ENCODE assay signal across 41 mouse cellular contexts in the genomic region with DNA sequence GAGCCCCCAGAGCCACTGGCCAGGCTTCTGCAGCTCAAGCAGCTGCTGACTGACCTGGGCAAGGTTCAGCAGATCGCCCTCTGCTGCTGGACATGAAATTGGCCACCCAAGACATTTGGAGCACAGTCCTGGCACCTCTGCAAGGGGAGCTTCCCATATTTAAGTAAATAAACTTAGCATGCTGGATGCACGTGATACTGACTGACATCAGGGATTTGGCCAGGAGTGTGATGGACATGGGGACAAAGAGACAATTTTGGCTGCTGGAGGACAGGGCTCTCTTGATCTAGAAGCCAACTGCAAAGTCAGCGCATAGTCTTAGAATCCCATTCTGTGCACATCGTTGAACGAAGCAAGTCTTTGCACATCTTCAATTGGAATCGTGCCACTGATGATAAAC. TPM values are rescaled to one million over a fixed set of nuclear protein-coding genes. Genes with fewer than 3 reads are reported as not detected.
"Had no signal": no experiment of that assay in that cellular context is flagged by ENCODE, and none has a peak within 500 bp of the region (broad histone marks: within the 10 kb centered on the region; RNA-seq: fewer than 3 reads in every experiment).

No protein-coding gene starts in this region.

- H3K9me3 ChIP-seq: heart, embryonic 15.5 days; liver, embryonic 13.5 days; liver, embryonic 15.5 days had no signal

- H3K9ac ChIP-seq: heart, embryonic 13.5 days; heart, embryonic 15.5 days; hindbrain, embryonic 13.5 days; hindbrain, embryonic 15.5 days; limb, embryonic 13.5 days; limb, embryonic 15.5 days; liver, embryonic 13.5 days; liver, embryonic 15.5 days had no signal

- H3K27ac ChIP-seq: gastrocnemius, adult 2 months; heart, adult 2 months; heart, embryonic 13.5 days; heart, embryonic 15.5 days; hindbrain, embryonic 13.5 days; hindbrain, embryonic 15.5 days; hindbrain, postnatal 0 days; limb, embryonic 13.5 days; limb, embryonic 15.5 days; liver, embryonic 13.5 days; liver, embryonic 15.5 days had no signal

- H3K4me3 ChIP-seq: gastrocnemius, adult 2 months; heart, adult 2 months; heart, embryonic 13.5 days; heart, embryonic 15.5 days; hindbrain, embryonic 13.5 days; hindbrain, embryonic 15.5 days; limb, embryonic 13.5 days; limb, embryonic 15.5 days; liver, embryonic 13.5 days; liver, embryonic 15.5 days had no signal

- H3K4me2 ChIP-seq: heart, embryonic 11.5 days; heart, embryonic 13.5 days; heart, embryonic 15.5 days; hindbrain, embryonic 13.5 days; hindbrain, embryonic 15.5 days; limb, embryonic 13.5 days; limb, embryonic 15.5 days; liver, embryonic 13.5 days; liver, embryonic 15.5 days had no signal

- DNase-seq: gastrocnemius, adult 2 months; gastrocnemius, postnatal 14 days; gastrocnemius, postnatal 36 days; heart, adult 11 months; heart, adult 2 months; heart, postnatal 14 days; heart, postnatal 36 days; kidney, adult 2 months; kidney, postnatal 10 days; kidney, postnatal 25 days; layer of hippocampus, adult 9-11 months; layer of hippocampus, postnatal 36 days; left cerebral cortex, postnatal 4 days; liver, embryonic 13.5 days had no signal

- H3K4me1 ChIP-seq: heart, embryonic 13.5 days; heart, embryonic 15.5 days; hindbrain, embryonic 13.5 days; hindbrain, embryonic 15.5 days; limb, embryonic 13.5 days; limb, embryonic 15.5 days; liver, embryonic 13.5 days; liver, embryonic 15.5 days had no signal

- ATAC-seq: hindbrain, postnatal 0 days; intestine, embryonic 16.5 days had no signal

- H3K36me3 ChIP-seq: heart, embryonic 13.5 days; heart, embryonic 15.5 days; hindbrain, embryonic 13.5 days; hindbrain, embryonic 15.5 days; limb, embryonic 13.5 days; limb, embryonic 15.5 days; liver, embryonic 13.5 days; liver, embryonic 15.5 days had no signal

- H3K27me3 ChIP-seq: heart, embryonic 13.5 days; heart, embryonic 15.5 days; hindbrain, embryonic 13.5 days; hindbrain, embryonic 15.5 days; limb, embryonic 13.5 days; limb, embryonic 15.5 days; liver, embryonic 13.5 days; liver, embryonic 15.5 days had no signal

RNA-seq across cellular contexts. Expression of a gene that starts 25.8 kb away (rescaled TPM):
- total RNA-seq: gastrocnemius, adult 2 months; gastrocnemius, postnatal 14 days; gastrocnemius, postnatal 36 days; heart, adult 2 months; heart, postnatal 14 days; heart, postnatal 36 days; hematopoietic stem cell, adult 5-6 weeks; hindbrain, postnatal 0 days; layer of hippocampus, adult 18-20 months; layer of hippocampus, adult 8-10 months; layer of hippocampus, postnatal 14 days; layer of hippocampus, postnatal 36 days; left cerebral cortex, adult 18-20 months; left cerebral cortex, adult 8-10 months; left cerebral cortex, postnatal 10 days; left cerebral cortex, postnatal 25 days; left cerebral cortex, postnatal 4 days had no signal
- polyA plus RNA-seq: frontal cortex, adult 2 months; gonadal fat pad, adult 2 months; heart, adult 2 months; heart, embryonic 11.5 days; heart, embryonic 13.5 days; heart, embryonic 15.5 days; heart, postnatal 0 days; hindbrain, embryonic 11.5 days; hindbrain, embryonic 13.5 days; hindbrain, embryonic 15.5 days; hindbrain, postnatal 0 days; intestine, embryonic 14.5 days; intestine, embryonic 16.5 days; kidney, adult 2 months; kidney, embryonic 14.5 days; kidney, embryonic 16.5 days; large intestine, adult 2 months; limb, embryonic 11.5 days; limb, embryonic 13.5 days; limb, embryonic 15.5 days; liver, embryonic 13.5 days; liver, embryonic 15.5 days had no signal

RNA-seq across cellular contexts. Expression of a gene that starts 52.9 kb away (rescaled TPM):
- total RNA-seq: gastrocnemius, adult 2 months; gastrocnemius, postnatal 14 days; gastrocnemius, postnatal 36 days; heart, adult 2 months; heart, postnatal 14 days; heart, postnatal 36 days; hematopoietic stem cell, adult 5-6 weeks; hindbrain, postnatal 0 days; layer of hippocampus, adult 18-20 months; layer of hippocampus, adult 8-10 months; layer of hippocampus, postnatal 14 days; layer of hippocampus, postnatal 36 days; left cerebral cortex, adult 18-20 months; left cerebral cortex, adult 8-10 months; left cerebral cortex, postnatal 10 days; left cerebral cortex, postnatal 25 days; left cerebral cortex, postnatal 4 days had no signal
- polyA plus RNA-seq: frontal cortex, adult 2 months; gonadal fat pad, adult 2 months; heart, adult 2 months; heart, embryonic 11.5 days; heart, embryonic 13.5 days; heart, embryonic 15.5 days; heart, postnatal 0 days; hindbrain, embryonic 11.5 days; hindbrain, embryonic 13.5 days; hindbrain, embryonic 15.5 days; hindbrain, postnatal 0 days; intestine, embryonic 14.5 days; intestine, embryonic 16.5 days; kidney, adult 2 months; kidney, embryonic 14.5 days; kidney, embryonic 16.5 days; large intestine, adult 2 months; limb, embryonic 11.5 days; limb, embryonic 13.5 days; limb, embryonic 15.5 days; liver, embryonic 13.5 days had no signal
